Mouse (Mus musculus) liver, postnatal 0 days (tissue): ENCODE results near the gene Sowahc. TPM values are rescaled to one million over a fixed set of nuclear protein-coding genes. Genes with fewer than 3 reads are reported as not detected.

Experiments
- ATAC-seq: fragments of 200-750 bp; cut with Nextera tagmentation; 2 replicates; pipeline ENCODE4 v1.8.0; 2017; ENCODE audit warnings: mild to moderate bottlenecking, moderate library complexity
- DNase-seq: peaks from one replicate; pipeline ENCODE4 v3.0.0-alpha.2; 2016
- H3K27ac ChIP-seq: fragments of 300-500 bp; sonication (generic); 2 replicates; pipeline ENCODE4 v1.5.1; 2014; ENCODE audit warnings: antibody characterized with exemption, moderate library complexity, mild to moderate bottlenecking, low read depth
- H3K27me3 ChIP-seq: fragments of 300-500 bp; sonication (generic); 2 replicates; pipeline ENCODE4 v1.6.1; 2014; ENCODE audit warnings: low read length, control low read depth, mixed read lengths; ENCODE audit not compliant: insufficient read depth
- H3K36me3 ChIP-seq: fragments of 300-500 bp; sonication (generic); replicated peaks from 2 replicates; pipeline ENCODE4 v1.6.1; 2014; ENCODE audit warnings: mild to moderate bottlenecking, control low read depth, low read length, moderate library complexity, mixed read lengths; ENCODE audit not compliant: insufficient read depth
- H3K4me1 ChIP-seq: fragments of 300-500 bp; sonication (generic); 2 replicates; pipeline ENCODE4 v1.6.1; 2014; ENCODE audit warnings: antibody characterized with exemption, mild to moderate bottlenecking, control low read depth; ENCODE audit not compliant: insufficient read depth
- H3K4me2 ChIP-seq: fragments of 300-500 bp; sonication (generic); 2 replicates; pipeline ENCODE4 v1.6.1; 2014; ENCODE audit warnings: low read depth, mild to moderate bottlenecking, low read length, moderate library complexity, mixed read lengths
- H3K4me3 ChIP-seq: fragments of 300-500 bp; sonication (generic); 2 replicates; pipeline ENCODE4 v1.5.1; 2014; ENCODE audit warnings: low read depth, low read length
- H3K9ac ChIP-seq: fragments of 300-500 bp; sonication (generic); replicated peaks from 2 replicates; pipeline ENCODE4 v1.6.1; 2014; ENCODE audit warnings: mild to moderate bottlenecking, moderate library complexity
- H3K9me3 ChIP-seq: fragments of 300-500 bp; sonication (generic); 2 replicates; pipeline ENCODE4 v1.6.1; 2016; ENCODE audit warnings: mild to moderate bottlenecking, control low read depth, low read length, mixed read lengths
- CTCF ChIP-seq: sonication (generic); IDR thresholded peaks from 2 replicates; pipeline ENCODE4 v1.5.1; 2016; ENCODE audit warnings: antibody characterized with exemption, low read depth
- EP300 ChIP-seq: IDR thresholded peaks from 2 replicates; pipeline ENCODE4 v1.6.1; 2016; ENCODE audit warnings: antibody characterized with exemption, low read depth, mild to moderate bottlenecking
- WGBS: fragments of 180-500 bp; shearing (Covaris S2); extraction: QIAGEN DNeasy Blood & Tissue Kit; methylation state at CpG from one replicate; pipeline ENCODE4 v1.1.7; 2014; ENCODE audit not compliant: insufficient replicate concordance; 5-methylcytosine and 5-hydroxymethylcytosine counted together
- polyA plus RNA-seq: library from polyadenylated mRNA; unstranded; fragments of >200 nt; fragmentation: Nextera tagmentation; extraction: Ambion mirVana; gene quantifications from 2 replicates; pipeline ENCODE4 v1.2.1, GENCODE M21; 2015

Sowahc gene
- polyA plus RNA-seq, 1 experiment from 2014 or later, result 1.6 TPM

- TF ChIP-seq EP300, result no peak
- TF ChIP-seq CTCF, result no peak
- 47% methylated on average over 3 of the region's 3 CpGs for WGBS
- Histone ChIP-seq H3K4me3 (no peak overlapping the region), H3K9me3 (no peaks in the 10 kb centered on the region), H3K27ac (no peak overlapping the region), H3K9ac (no peak overlapping the region), H3K4me2 (no peak overlapping the region), H3K27me3 (no peaks in the 10 kb centered on the region), H3K4me1 (peaks cover 24% of the 10 kb centered on the region), H3K36me3 (no peaks in the 10 kb centered on the region)
- ATAC-seq, result peak; percentile 48
- no peak for DNase-seq
Observed at GRCm38 (mm10) chr10:59261603-59262002, 39.9 kb downstream of the Sowahc start.

- WGBS, result 73% methylated on average over 1 of the region's 1 CpGs
- Histone ChIP-seq H3K36me3 (no peaks in the 10 kb centered on the region), H3K27ac (no peak overlapping the region), H3K27me3 (no peaks in the 10 kb centered on the region), H3K4me1 (peaks cover 24% of the 10 kb centered on the region), H3K9ac (no peak overlapping the region), H3K4me3 (no peak overlapping the region), H3K4me2 (no peak overlapping the region), H3K9me3 (no peaks in the 10 kb centered on the region)
- DNase-seq (no peak), ATAC-seq (no peak)
- TF ChIP-seq CTCF (no peak), EP300 (no peak)
Observed at GRCm38 (mm10) chr10:59262021-59262420, 40.3 kb downstream of the Sowahc start.

DNA sequence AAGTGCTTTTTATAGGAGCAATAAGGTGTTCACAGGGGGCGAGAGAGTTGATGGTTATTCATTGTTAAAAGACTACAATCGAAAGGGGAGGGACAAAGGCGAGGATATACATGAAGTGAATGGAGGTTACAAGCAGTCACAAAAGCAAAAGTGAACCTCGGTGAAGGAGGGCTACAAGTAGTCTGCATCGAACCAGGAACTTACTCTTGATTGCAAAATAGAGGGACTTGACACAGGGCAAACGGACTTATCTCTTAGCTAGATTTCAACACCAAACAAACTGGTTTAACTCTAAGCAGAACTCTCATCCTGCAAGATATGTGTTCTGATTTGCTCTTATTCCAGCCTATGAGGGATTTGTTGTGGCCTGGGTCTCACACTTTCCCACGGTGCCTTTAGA, 41.2 kb downstream of the Sowahc start:
- Histone ChIP-seq H3K4me1 (peaks cover 30% of the 10 kb centered on the region), H3K36me3 (no peaks in the 10 kb centered on the region), H3K9me3 (no peaks in the 10 kb centered on the region), H3K4me3 (no peak overlapping the region), H3K4me2 (no peak overlapping the region), H3K27ac (no peak overlapping the region), H3K27me3 (no peaks in the 10 kb centered on the region), H3K9ac (no peak overlapping the region)
- DNase-seq (no peak), ATAC-seq (no peak)
- no peak for TF ChIP-seq CTCF
- TF ChIP-seq EP300, result no peak
- 41% methylated on average over 7 of the region's 7 CpGs for WGBS

GRCm38 (mm10) chr10:59265067-59265466, 43.3 kb downstream of the Sowahc start:
- no peaks in the 10 kb centered on the region for H3K9me3 ChIP-seq
- WGBS, result 16% methylated on average over 7 of the region's 7 CpGs
- no peaks in the 10 kb centered on the region for H3K27me3 ChIP-seq
- no peak overlapping the region for H3K4me3 ChIP-seq
- peaks cover 32% of the 10 kb centered on the region for H3K4me1 ChIP-seq
- H3K9ac ChIP-seq, result no peak overlapping the region
- ATAC-seq (peak; percentile 52), DNase-seq (no peak)
- H3K4me2 ChIP-seq, result peak overlapping the region; percentile 19
- H3K27ac ChIP-seq, result peak overlapping the region; percentile 62
- TF ChIP-seq CTCF (no peak), EP300 (no peak)
- no peaks in the 10 kb centered on the region for H3K36me3 ChIP-seq

DNA sequence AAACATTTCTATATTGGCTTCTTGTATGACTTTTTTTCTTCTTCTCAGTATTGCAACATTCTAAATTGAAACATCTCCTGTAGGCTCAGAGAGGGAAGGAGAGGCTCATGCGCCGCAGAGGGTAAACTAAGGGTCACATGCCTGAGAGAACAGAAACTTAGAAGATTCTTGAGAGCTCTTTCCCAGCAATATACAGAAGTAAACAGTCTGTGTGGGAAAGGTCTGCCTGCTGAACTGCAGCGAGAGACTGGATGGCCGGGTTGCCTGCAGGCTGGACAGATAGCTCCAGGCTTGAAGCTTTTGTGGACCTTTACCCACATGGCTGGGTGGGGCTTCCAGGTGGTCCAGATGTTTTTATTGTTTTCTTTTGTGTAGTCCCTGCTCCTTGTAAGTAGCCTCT, 43.9 kb downstream of the Sowahc start:
- peak overlapping the region; percentile 45 for H3K4me2 ChIP-seq
- no peak for DNase-seq
- no peaks in the 10 kb centered on the region for H3K27me3 ChIP-seq
- ATAC-seq, result peak; percentile 31
- 18% methylated on average over 4 of the region's 4 CpGs for WGBS
- peaks cover 32% of the 10 kb centered on the region for H3K4me1 ChIP-seq
- no peaks in the 10 kb centered on the region for H3K9me3 ChIP-seq
- peak overlapping the region; percentile 75 for H3K27ac ChIP-seq
- H3K36me3 ChIP-seq, result no peaks in the 10 kb centered on the region
- H3K4me3 ChIP-seq, result no peak overlapping the region
- no peak for TF ChIP-seq EP300
- H3K9ac ChIP-seq, result no peak overlapping the region

- DNase-seq, result peak; percentile 50
- H3K9me3 ChIP-seq, result no peaks in the 10 kb centered on the region
- H3K27ac ChIP-seq, result peak overlapping the region; percentile 75
- no peak for TF ChIP-seq EP300
- no peak for TF ChIP-seq CTCF
- no peaks in the 10 kb centered on the region for H3K27me3 ChIP-seq
- peak; percentile 21; the same call in 1 of the 2 replicates for ATAC-seq
- H3K4me3 ChIP-seq, result no peak overlapping the region
- no peak overlapping the region for H3K9ac ChIP-seq
- WGBS, result 57% methylated on average over 1 of the region's 1 CpGs
- H3K36me3 ChIP-seq, result no peaks in the 10 kb centered on the region
- H3K4me1 ChIP-seq, result peaks cover 32% of the 10 kb centered on the region
- H3K4me2 ChIP-seq, result peak overlapping the region; percentile 45
Observed at GRCm38 (mm10) chr10:59266097-59266496, 44.3 kb downstream of the Sowahc start.

GRCm38 (mm10) chr10:59267275-59267674, 45.5 kb downstream of the Sowahc start:
- Histone ChIP-seq H3K4me1 (peaks cover 28% of the 10 kb centered on the region), H3K36me3 (no peaks in the 10 kb centered on the region), H3K27ac (no peak overlapping the region), H3K27me3 (no peaks in the 10 kb centered on the region), H3K9ac (no peak overlapping the region), H3K4me2 (no peak overlapping the region), H3K4me3 (no peak overlapping the region), H3K9me3 (no peaks in the 10 kb centered on the region)
- 71% methylated on average over 2 of the region's 2 CpGs for WGBS
- no peak for DNase-seq
- no peak for ATAC-seq
- TF ChIP-seq CTCF (no peak), EP300 (no peak)
